Mouse (Mus musculus): ENCODE data around the gene Mpnd. TPM values are rescaled to one million over a fixed set of nuclear protein-coding genes. Genes with fewer than 3 reads are reported as not detected.

Mpnd gene
- 80.1 and 86.2 TPM in 2 replicates for polyA plus RNA-seq (2015; fragmentation: Nextera tagmentation; extraction: Ambion mirVana)

GRCm38 (mm10) chr17:56005415-56006061, at the start of gene Mpnd, which contains the start of gene Stap2:
Gene Mpnd, plus strand, starts transcription at chr17:56005711.
Gene Stap2, minus strand, starts transcription at chr17:56005584.
- Histone ChIP-seq H3K36me3 (ENCODE audit: control insufficient read depth, insufficient read depth, low read length) (no peaks in the 10 kb centered on the region), H3K27ac (ENCODE audit: low read length) (peak within 1 kb of the TSS; percentile 45), H3K9me3 (ENCODE audit: control insufficient read depth, low read length) (no peaks in the 10 kb centered on the region), H3K4me1 (replicated peaks; ENCODE audit: control insufficient read depth, insufficient read depth, low read length) (peaks cover 15% of the 10 kb centered on the region), H3K4me3 (ENCODE audit: low read length) (peak within 1 kb of the TSS; percentile 41), H3K4me2 (ENCODE audit: low read depth, low read length) (peak within 1 kb of the TSS; percentile 49), H3K9ac (ENCODE audit: low read length) (peak within 1 kb of the TSS; percentile 62), H3K27me3 (ENCODE audit: control insufficient read depth, insufficient read depth, low read depth, low read length) (peaks cover 4% of the 10 kb centered on the region; the same call in 1 of the 2 replicates)
- ATAC-seq (ENCODE audit: low read depth), result no peak
- WGBS, result 21% methylated on average over 13 of the region's 13 CpGs

- Histone ChIP-seq H3K4me1 (replicated peaks; ENCODE audit: control insufficient read depth, insufficient read depth, low read length) (peaks cover 15% of the 10 kb centered on the region), H3K36me3 (ENCODE audit: control insufficient read depth, insufficient read depth, low read length) (no peaks in the 10 kb centered on the region), H3K9me3 (ENCODE audit: control insufficient read depth, low read length) (no peaks in the 10 kb centered on the region), H3K9ac (ENCODE audit: low read length) (peak overlapping the region; percentile 51), H3K27ac (ENCODE audit: low read length) (no peak overlapping the region), H3K4me2 (ENCODE audit: low read depth, low read length) (peak overlapping the region; percentile 46), H3K27me3 (ENCODE audit: control insufficient read depth, insufficient read depth, low read depth, low read length) (peaks cover 4% of the 10 kb centered on the region; the same call in 1 of the 2 replicates), H3K4me3 (ENCODE audit: low read length) (peak overlapping the region; percentile 45)
- under 1% methylated on average over 26 of the region's 26 CpGs for WGBS
- ATAC-seq (ENCODE audit: low read depth), result peak; percentile 13; the same call in 1 of the 2 replicates
Measured at GRCm38 (mm10) chr17:55956129-55956528, 49.4 kb upstream of the Mpnd start.

GRCm38 (mm10) chr17:55956591-55956990, 48.9 kb upstream of the Mpnd start:
- Histone ChIP-seq H3K27me3 (ENCODE audit: control insufficient read depth, insufficient read depth, low read depth, low read length) (peaks cover 4% of the 10 kb centered on the region; the same call in 1 of the 2 replicates), H3K4me2 (ENCODE audit: low read depth, low read length) (peak overlapping the region; percentile 46), H3K27ac (ENCODE audit: low read length) (no peak overlapping the region), H3K4me3 (ENCODE audit: low read length) (peak overlapping the region; percentile 45), H3K4me1 (replicated peaks; ENCODE audit: control insufficient read depth, insufficient read depth, low read length) (peaks cover 15% of the 10 kb centered on the region), H3K9me3 (ENCODE audit: control insufficient read depth, low read length) (no peaks in the 10 kb centered on the region), H3K36me3 (ENCODE audit: control insufficient read depth, insufficient read depth, low read length) (peaks cover under 1% of the 10 kb centered on the region), H3K9ac (ENCODE audit: low read length) (peak overlapping the region; percentile 21; the same call in 1 of the 2 replicates)
- 32% methylated on average over 6 of the region's 6 CpGs for WGBS
- no peak for ATAC-seq (ENCODE audit: low read depth)

GRCm38 (mm10) chr17:55957168-55957567, 48.3 kb upstream of the Mpnd start:
- no peak for ATAC-seq (ENCODE audit: low read depth)
- peaks cover 15% of the 10 kb centered on the region for H3K4me1 ChIP-seq (replicated peaks; ENCODE audit: control insufficient read depth, insufficient read depth, low read length)
- WGBS, result 10% methylated on average over 9 of the region's 9 CpGs
- no peak overlapping the region for H3K4me3 ChIP-seq (ENCODE audit: low read length)
- H3K9me3 ChIP-seq (ENCODE audit: control insufficient read depth, low read length), result no peaks in the 10 kb centered on the region
- H3K27ac ChIP-seq (ENCODE audit: low read length), result no peak overlapping the region
- peaks cover 6% of the 10 kb centered on the region for H3K36me3 ChIP-seq (ENCODE audit: control insufficient read depth, insufficient read depth, low read length)
- H3K27me3 ChIP-seq (ENCODE audit: control insufficient read depth, insufficient read depth, low read depth, low read length), result peaks cover 4% of the 10 kb centered on the region; the same call in 1 of the 2 replicates
- H3K4me2 ChIP-seq (ENCODE audit: low read depth, low read length), result no peak overlapping the region
- H3K9ac ChIP-seq (ENCODE audit: low read length), result peak overlapping the region; percentile 4; the same call in 1 of the 2 replicates

GRCm38 (mm10) chr17:55957726-55958583, 47.6 kb upstream of the Mpnd start:
- peak overlapping the region; percentile 69 for H3K4me3 ChIP-seq (ENCODE audit: low read length)
- H3K4me2 ChIP-seq (ENCODE audit: low read depth, low read length), result peak overlapping the region; percentile 64
- no peak for ATAC-seq (ENCODE audit: low read depth)
- peak overlapping the region; percentile 99; the same call in 1 of the 2 replicates for H3K27ac ChIP-seq (ENCODE audit: low read length)
- H3K9me3 ChIP-seq (ENCODE audit: control insufficient read depth, low read length), result no peaks in the 10 kb centered on the region
- H3K27me3 ChIP-seq (ENCODE audit: control insufficient read depth, insufficient read depth, low read depth, low read length), result peaks cover 4% of the 10 kb centered on the region; the same call in 1 of the 2 replicates
- peaks cover 9% of the 10 kb centered on the region for H3K36me3 ChIP-seq (ENCODE audit: control insufficient read depth, insufficient read depth, low read length)
- H3K9ac ChIP-seq (ENCODE audit: low read length), result peak overlapping the region; percentile 76
- 74% methylated on average over 13 of the region's 13 CpGs for WGBS
- H3K4me1 ChIP-seq (replicated peaks; ENCODE audit: control insufficient read depth, insufficient read depth, low read length), result peaks cover 15% of the 10 kb centered on the region

- Histone ChIP-seq H3K4me2 (ENCODE audit: low read depth, low read length) (peak overlapping the region; percentile 64), H3K27ac (ENCODE audit: low read length) (peak overlapping the region; percentile 99; the same call in 1 of the 2 replicates), H3K9ac (ENCODE audit: low read length) (peak overlapping the region; percentile 76), H3K9me3 (ENCODE audit: control insufficient read depth, low read length) (no peaks in the 10 kb centered on the region), H3K27me3 (ENCODE audit: control insufficient read depth, insufficient read depth, low read depth, low read length) (peaks cover 4% of the 10 kb centered on the region; the same call in 1 of the 2 replicates), H3K4me1 (replicated peaks; ENCODE audit: control insufficient read depth, insufficient read depth, low read length) (peaks cover 15% of the 10 kb centered on the region), H3K4me3 (ENCODE audit: low read length) (peak overlapping the region; percentile 69), H3K36me3 (ENCODE audit: control insufficient read depth, insufficient read depth, low read length) (peaks cover 9% of the 10 kb centered on the region)
- ATAC-seq (ENCODE audit: low read depth), result no peak
- WGBS, result 26% methylated on average over 2 of the region's 2 CpGs
Measured at GRCm38 (mm10) chr17:55958584-55958886, 47.0 kb upstream of the Mpnd start.

GRCm38 (mm10) chr17:55958918-55959728, 46.4 kb upstream of the Mpnd start, which contains the start of gene Yju2:
Gene Yju2, plus strand, starts transcription at chr17:55959099.
- Histone ChIP-seq H3K27me3 (ENCODE audit: control insufficient read depth, insufficient read depth, low read depth, low read length) (peaks cover 4% of the 10 kb centered on the region; the same call in 1 of the 2 replicates), H3K36me3 (ENCODE audit: control insufficient read depth, insufficient read depth, low read length) (peaks cover 9% of the 10 kb centered on the region), H3K9ac (ENCODE audit: low read length) (peak within 1 kb of the TSS; percentile 76), H3K4me2 (ENCODE audit: low read depth, low read length) (peak within 1 kb of the TSS; percentile 64), H3K4me1 (replicated peaks; ENCODE audit: control insufficient read depth, insufficient read depth, low read length) (peaks cover 15% of the 10 kb centered on the region), H3K4me3 (ENCODE audit: low read length) (peak within 1 kb of the TSS; percentile 69), H3K9me3 (ENCODE audit: control insufficient read depth, low read length) (no peaks in the 10 kb centered on the region), H3K27ac (ENCODE audit: low read length) (peak within 1 kb of the TSS; percentile 99)
- under 1% methylated on average over 46 of the region's 46 CpGs for WGBS
- peak; percentile 93 for ATAC-seq (ENCODE audit: low read depth)

GRCm38 (mm10) chr17:55959946-55960740, 45.4 kb upstream of the Mpnd start:
- ATAC-seq (ENCODE audit: low read depth), result no peak
- Histone ChIP-seq H3K4me3 (ENCODE audit: low read length) (peak overlapping the region; percentile 69), H3K27ac (ENCODE audit: low read length) (peak overlapping the region; percentile 99; the same call in 1 of the 2 replicates), H3K4me2 (ENCODE audit: low read depth, low read length) (peak overlapping the region; percentile 64), H3K9ac (ENCODE audit: low read length) (peak overlapping the region; percentile 76), H3K27me3 (ENCODE audit: control insufficient read depth, insufficient read depth, low read depth, low read length) (peaks cover 4% of the 10 kb centered on the region; the same call in 1 of the 2 replicates), H3K4me1 (replicated peaks; ENCODE audit: control insufficient read depth, insufficient read depth, low read length) (peaks cover 15% of the 10 kb centered on the region), H3K9me3 (ENCODE audit: control insufficient read depth, low read length) (no peaks in the 10 kb centered on the region), H3K36me3 (ENCODE audit: control insufficient read depth, insufficient read depth, low read length) (peaks cover 12% of the 10 kb centered on the region)
- 67% methylated on average over 10 of the region's 10 CpGs for WGBS

All from lung, embryonic 16.5 days (tissue).